Mouse (Mus musculus) E14TG2a.4 (cell line): ENCODE results near the gene Atp2b4.

Experiments used
- CTCF ChIP-seq: conservative IDR thresholded peaks from 2 replicates; pipeline ENCODE4 v1.5.1; 2014; ENCODE audit warnings: low read length
- NANOG ChIP-seq: IDR thresholded peaks from 2 replicates; pipeline ENCODE4 v1.6.1; 2014; ENCODE audit warnings: borderline replicate concordance, low read length, mixed read lengths

DNA sequence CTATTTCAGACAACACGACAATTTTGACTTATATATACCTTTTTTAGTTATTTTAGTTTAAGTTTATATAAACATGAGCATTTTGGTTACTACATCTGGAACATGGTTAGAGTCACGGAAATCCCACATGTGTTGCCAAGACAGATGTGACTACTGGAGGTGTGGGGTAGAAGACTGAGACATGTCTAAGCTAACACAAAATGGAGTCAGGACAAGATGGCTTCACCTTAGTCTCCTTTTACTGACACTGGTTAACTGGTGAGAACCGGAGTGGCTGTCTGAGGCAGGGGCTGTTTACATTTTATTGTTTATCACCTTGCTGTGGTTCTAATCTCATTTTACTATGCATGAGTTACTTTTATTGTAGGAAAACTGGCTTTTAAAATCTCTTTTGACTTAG, 132.2 kb downstream of the Atp2b4 start:
- TF ChIP-seq NANOG (no peak), CTCF (no peak)
